ENCODE assay signal across 8 mouse cellular contexts in genomic region chr9:114977461-114978280, GRCm38 (mm10). TPM values are rescaled to one million over a fixed set of nuclear protein-coding genes. Genes with fewer than 3 reads are reported as not detected.
DNase-seq lines count a peak whose midpoint lies in the region; ATAC-seq and TF ChIP-seq lines count a peak whose summit lies in the region.

No protein-coding gene starts in this region.

- WGBS in embryonic facial prominence, embryonic 12.5 days: 9% methylated on average over 31 of the region's 31 CpGs
- WGBS in hindbrain, embryonic 16.5 days: 6% methylated on average over 31 of the region's 31 CpGs
- WGBS in liver, postnatal 0 days (ENCODE audit: insufficient replicate concordance): 10% methylated on average over 30 of the region's 31 CpGs
- WGBS in stomach, embryonic 14.5 days: 9% methylated on average over 31 of the region's 31 CpGs

- peaks cover 20% of the 10 kb centered on the region for H3K4me1 ChIP-seq in E14TG2a.4 (replicated peaks; ENCODE audit: low read depth, low read length)
- H3K4me1 ChIP-seq in embryonic facial prominence, embryonic 12.5 days: peaks cover 14% of the 10 kb centered on the region; the same call in 1 of the 2 replicates
- H3K4me1 ChIP-seq in hindbrain, embryonic 16.5 days (ENCODE audit: control insufficient read depth, insufficient read depth, low read depth, low read length): peaks cover 11% of the 10 kb centered on the region
- H3K4me1 ChIP-seq in liver, postnatal 0 days (ENCODE audit: insufficient read depth): 0 out of 2 replicates have a peak, but pooled peaks cover 5% of the 10 kb centered on the region
- H3K4me1 ChIP-seq in stomach, embryonic 14.5 days (ENCODE audit: control insufficient read depth, insufficient read depth, low read length): peaks cover 7% of the 10 kb centered on the region; the same call in 1 of the 2 replicates

- H3K36me3 ChIP-seq in E14TG2a.4 (ENCODE audit: insufficient read depth, low read length): no peaks in the 10 kb centered on the region
- no peaks in the 10 kb centered on the region for H3K36me3 ChIP-seq in embryonic facial prominence, embryonic 12.5 days
- no peaks in the 10 kb centered on the region for H3K36me3 ChIP-seq in hindbrain, embryonic 16.5 days (ENCODE audit: control insufficient read depth, insufficient read depth, low read length)
- H3K36me3 ChIP-seq in liver, postnatal 0 days (replicated peaks; ENCODE audit: insufficient read depth, low read length): no peaks in the 10 kb centered on the region
- no peaks in the 10 kb centered on the region for H3K36me3 ChIP-seq in stomach, embryonic 14.5 days (ENCODE audit: control insufficient read depth, insufficient read depth, low read length)

- peak overlapping the region; percentile 90 for H3K4me2 ChIP-seq in embryonic facial prominence, embryonic 12.5 days (replicated peaks)
- peak overlapping the region; percentile 95 for H3K4me2 ChIP-seq in hindbrain, embryonic 16.5 days (ENCODE audit: low read length)
- H3K4me2 ChIP-seq in liver, postnatal 0 days (ENCODE audit: low read depth, low read length): peak overlapping the region; percentile 91
- H3K4me2 ChIP-seq in stomach, embryonic 14.5 days (replicated peaks; ENCODE audit: low read depth, low read length): peak overlapping the region; percentile 86

- H3K27ac ChIP-seq in embryonic facial prominence, embryonic 12.5 days: peak overlapping the region; percentile 78; the same call in 1 of the 2 replicates
- H3K27ac ChIP-seq in hindbrain, embryonic 16.5 days (ENCODE audit: low read depth, low read length): peak overlapping the region; percentile 83
- H3K27ac ChIP-seq in liver, postnatal 0 days (ENCODE audit: low read depth): no peak overlapping the region
- no peak overlapping the region for H3K27ac ChIP-seq in stomach, embryonic 14.5 days (ENCODE audit: low read length)

- H3K9me3 ChIP-seq in E14TG2a.4 (ENCODE audit: low read length): no peaks in the 10 kb centered on the region
- no peaks in the 10 kb centered on the region for H3K9me3 ChIP-seq in embryonic facial prominence, embryonic 12.5 days
- no peaks in the 10 kb centered on the region for H3K9me3 ChIP-seq in hindbrain, embryonic 16.5 days (ENCODE audit: control insufficient read depth, low read length)
- H3K9me3 ChIP-seq in liver, postnatal 0 days (ENCODE audit: low read length): no peaks in the 10 kb centered on the region
- H3K9me3 ChIP-seq in stomach, embryonic 14.5 days (ENCODE audit: control insufficient read depth, low read depth, low read length): no peaks in the 10 kb centered on the region

- TF ChIP-seq CTCF in E14TG2a.4 (conservative IDR thresholded peaks at IDR 0.05; ENCODE audit: low read length): no peak
- TF ChIP-seq CTCF in liver, postnatal 0 days (IDR thresholded peaks at IDR 0.05; ENCODE audit: low read depth): no peak

- peak overlapping the region; percentile 90 for H3K4me3 ChIP-seq in E14TG2a.4 (replicated peaks; ENCODE audit: low read length)
- peak overlapping the region; percentile 73 for H3K4me3 ChIP-seq in embryonic facial prominence, embryonic 12.5 days
- H3K4me3 ChIP-seq in hindbrain, embryonic 16.5 days (ENCODE audit: low read length): peak overlapping the region; percentile 66
- H3K4me3 ChIP-seq in liver, postnatal 0 days (ENCODE audit: low read depth, low read length): peak overlapping the region; percentile 54
- peak overlapping the region; percentile 76 for H3K4me3 ChIP-seq in stomach, embryonic 14.5 days (ENCODE audit: low read depth, low read length)

- ATAC-seq in embryonic facial prominence, embryonic 12.5 days (ENCODE audit: insufficient number of reproducible peaks, insufficient read depth, low FRiP score, low TSS enrichment): no peak; the same call in 1 of the 2 replicates
- ATAC-seq in hindbrain, embryonic 16.5 days: peak; percentile 77
- ATAC-seq in liver, postnatal 0 days: peak; percentile 35; the same call in 1 of the 2 replicates
- peak; percentile 71 for ATAC-seq in stomach, embryonic 14.5 days (ENCODE audit: insufficient number of reproducible peaks, insufficient read depth, low FRiP score, low read depth)

- H3K9ac ChIP-seq in embryonic facial prominence, embryonic 12.5 days: peak overlapping the region; percentile 82
- H3K9ac ChIP-seq in hindbrain, embryonic 16.5 days (ENCODE audit: low read depth, low read length): peak overlapping the region; percentile 83
- H3K9ac ChIP-seq in liver, postnatal 0 days (replicated peaks): peak overlapping the region; percentile 19
- H3K9ac ChIP-seq in stomach, embryonic 14.5 days (replicated peaks; ENCODE audit: low read depth, low read length): peak overlapping the region; percentile 71

- H3K27me3 ChIP-seq in E14TG2a.4 (ENCODE audit: insufficient read depth, low read length): peaks cover 49% of the 10 kb centered on the region
- peaks cover 14% of the 10 kb centered on the region for H3K27me3 ChIP-seq in embryonic facial prominence, embryonic 12.5 days
- no peaks in the 10 kb centered on the region for H3K27me3 ChIP-seq in hindbrain, embryonic 16.5 days (replicated peaks; ENCODE audit: control insufficient read depth, insufficient read depth, low read length)
- peaks cover 32% of the 10 kb centered on the region for H3K27me3 ChIP-seq in liver, postnatal 0 days (ENCODE audit: insufficient read depth, low read length)
- H3K27me3 ChIP-seq in stomach, embryonic 14.5 days (ENCODE audit: control insufficient read depth, insufficient read depth, low read length): no peaks in the 10 kb centered on the region

- no peak for TF ChIP-seq EP300 in liver, postnatal 0 days (IDR thresholded peaks at IDR 0.05; ENCODE audit: low read depth)

- DNase-seq in heart, adult 11 months: peak; percentile 86
- DNase-seq in heart, adult 8-10 months (ENCODE audit: low spot score): no peak
- no peak for DNase-seq in liver, postnatal 0 days
- DNase-seq in natural killer cell, adult 2 months (ENCODE audit: low spot score in 2 of 2): no peak

RNA-seq across cellular contexts. Expression of gene Osbpl10, which starts 0.7 kb away (rescaled TPM):
- 1 to 10 TPM; 2.5 to 4.9 (median 3.3) TPM for total RNA-seq in heart, adult 8-10 months (2022)
- 2.9 TPM in 2 replicates for polyA plus RNA-seq in embryonic facial prominence, embryonic 12.5 days (2016; fragmentation: Nextera tagmentation; extraction: Ambion mirVana)
- 3.2 and 3.5 TPM in 2 replicates for polyA plus RNA-seq in hindbrain, embryonic 16.5 days (2015; fragmentation: Nextera tagmentation; extraction: Ambion mirVana)
- polyA plus RNA-seq in liver, postnatal 0 days (2015; fragmentation: Nextera tagmentation; extraction: Ambion mirVana): 0.07 and 0.20 TPM in 2 replicates
- 1.6 and 2.1 TPM in 2 replicates for polyA plus RNA-seq in stomach, embryonic 14.5 days (2014; fragmentation: Nextera tagmentation; extraction: Ambion mirVana)

RNA-seq across cellular contexts. Expression of gene Rps27rt, which starts 4.9 kb away (rescaled TPM):
- total RNA-seq in heart, adult 8-10 months (2022): 10 to 100 TPM in 3 of 4 experiments, 1 to 10 TPM in 1; 9.8 to 31.3 (median 20.9) TPM
- polyA plus RNA-seq in embryonic facial prominence, embryonic 12.5 days (2016; fragmentation: Nextera tagmentation; extraction: Ambion mirVana): 394 and 429 TPM in 2 replicates
- polyA plus RNA-seq in hindbrain, embryonic 16.5 days (2015; fragmentation: Nextera tagmentation; extraction: Ambion mirVana): 113 and 196 TPM in 2 replicates
- polyA plus RNA-seq in liver, postnatal 0 days (2015; fragmentation: Nextera tagmentation; extraction: Ambion mirVana): 300 and 353 TPM in 2 replicates
- 537 and 625 TPM in 2 replicates for polyA plus RNA-seq in stomach, embryonic 14.5 days (2014; fragmentation: Nextera tagmentation; extraction: Ambion mirVana)

RNA-seq across cellular contexts. Expression of gene Gpd1l, which starts 43.9 kb away (rescaled TPM):
- total RNA-seq in heart, adult 8-10 months (2022): 10 to 100 TPM; 39.7 to 41.2 (median 40.2) TPM
- polyA plus RNA-seq in embryonic facial prominence, embryonic 12.5 days (2016; fragmentation: Nextera tagmentation; extraction: Ambion mirVana): 9.5 TPM in 2 replicates
- polyA plus RNA-seq in hindbrain, embryonic 16.5 days (2015; fragmentation: Nextera tagmentation; extraction: Ambion mirVana): 41.4 and 43.0 TPM in 2 replicates
- polyA plus RNA-seq in liver, postnatal 0 days (2015; fragmentation: Nextera tagmentation; extraction: Ambion mirVana): 6.8 and 7.0 TPM in 2 replicates
- polyA plus RNA-seq in stomach, embryonic 14.5 days (2014; fragmentation: Nextera tagmentation; extraction: Ambion mirVana): 11.7 TPM in 2 replicates

Comparison
In these comparisons a context has a peak if more than half of its experiments do, and no peak if none do; other contexts are left out.
1. H3K27ac ChIP-seq: peak in embryonic facial prominence, embryonic 12.5 days (single experiment) and hindbrain, embryonic 16.5 days (single experiment); none in liver, postnatal 0 days (single experiment) and stomach, embryonic 14.5 days (single experiment).
2. H3K9ac ChIP-seq: peak in every context shown above with its lines; median percentile 83 in hindbrain, embryonic 16.5 days; 82 in embryonic facial prominence, embryonic 12.5 days; 71 in stomach, embryonic 14.5 days; 19 in liver, postnatal 0 days.
3. Peak in every context shown above with its lines, with median percentiles within 50 percentile points of each other: H3K4me3 ChIP-seq and H3K4me2 ChIP-seq.